Mouse (Mus musculus): ENCODE measurements at regions not wholly inside any gene's neighbourhood (a gene's known extent, or its start where the extent isn't known, plus 50 kb on each side); places are given as distances from the start of the nearest gene placed in this dataset.

DNA sequence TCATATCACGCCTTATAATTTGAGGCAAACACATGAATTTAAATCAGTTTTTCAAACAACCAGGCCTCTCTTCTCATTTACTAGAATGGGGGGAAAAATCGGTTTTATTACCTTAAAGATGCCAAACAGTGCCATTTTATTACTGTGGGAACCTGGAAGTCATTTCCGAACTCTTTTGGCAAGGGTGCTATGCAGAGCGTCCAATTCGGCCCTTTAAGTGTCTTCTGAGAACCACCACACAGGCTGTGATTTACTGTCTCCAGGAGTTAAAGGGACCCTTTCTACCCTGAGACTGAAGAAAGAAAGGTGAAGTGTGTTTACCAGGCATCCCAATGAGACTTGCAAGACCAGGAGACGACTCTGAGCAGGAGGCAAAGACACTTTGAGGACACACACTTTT, 359.4 kb upstream of the Adgrl2 start:
- Histone ChIP-seq H3K36me3 (ENCODE audit: control insufficient read depth, insufficient read depth, low read length) (no peaks in the 10 kb centered on the region), H3K4me3 (ENCODE audit: insufficient read depth, low read depth, low read length) (no peak overlapping the region), H3K27me3 (ENCODE audit: control insufficient read depth, insufficient read depth, low read length) (no peaks in the 10 kb centered on the region), H3K4me1 (ENCODE audit: control insufficient read depth, insufficient read depth, low read length) (no peaks in the 10 kb centered on the region), H3K27ac (replicated peaks; ENCODE audit: insufficient read depth, low read depth, low read length) (no peak overlapping the region), H3K9ac (ENCODE audit: low read depth, low read length) (no peak overlapping the region), H3K79me2 (ENCODE audit: control insufficient read depth, insufficient read depth, low read length) (no peaks in the 10 kb centered on the region)
- TF ChIP-seq CTCF (IDR thresholded peaks at IDR 0.05; ENCODE audit: low read depth, low read length): no peak
- no peak for TF ChIP-seq POLR2A (IDR thresholded peaks at IDR 0.05; ENCODE audit: extremely low read depth, insufficient read depth, low read length)
- WGBS: 71% methylated on average over 6 of the region's 6 CpGs
- no peak for DNase-seq (ENCODE audit: extremely low read depth, low read depth, low spot score)

DNA sequence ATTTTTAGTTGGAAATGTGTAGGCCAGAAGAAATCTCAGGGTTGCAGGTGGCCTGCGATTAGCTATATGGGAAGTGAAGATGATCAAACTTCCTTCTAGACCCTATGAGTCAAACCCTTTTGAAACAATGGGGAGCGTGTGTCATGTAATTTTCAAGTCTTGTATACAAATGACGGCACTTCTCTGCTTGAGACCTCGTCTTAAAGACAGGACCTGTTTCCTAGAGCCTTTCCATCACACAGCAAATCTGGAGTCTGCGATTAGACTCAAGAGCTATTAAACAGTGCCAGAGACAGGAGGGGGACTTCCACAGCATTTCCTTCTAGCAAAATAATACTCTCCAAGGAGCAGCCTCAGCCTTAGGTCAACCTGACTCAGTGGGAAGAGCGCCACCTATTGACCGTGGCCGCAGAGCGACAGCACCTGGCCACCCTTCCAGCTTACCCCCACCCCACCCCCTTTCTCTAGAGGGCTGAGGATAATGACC, 358.9 kb upstream of the Adgrl2 start:
- Histone ChIP-seq H3K9ac (ENCODE audit: low read depth, low read length) (no peak overlapping the region), H3K27me3 (ENCODE audit: control insufficient read depth, insufficient read depth, low read length) (no peaks in the 10 kb centered on the region), H3K4me3 (ENCODE audit: insufficient read depth, low read depth, low read length) (no peak overlapping the region), H3K27ac (replicated peaks; ENCODE audit: insufficient read depth, low read depth, low read length) (no peak overlapping the region), H3K4me1 (ENCODE audit: control insufficient read depth, insufficient read depth, low read length) (no peaks in the 10 kb centered on the region), H3K36me3 (ENCODE audit: control insufficient read depth, insufficient read depth, low read length) (no peaks in the 10 kb centered on the region), H3K79me2 (ENCODE audit: control insufficient read depth, insufficient read depth, low read length) (no peaks in the 10 kb centered on the region)
- TF ChIP-seq POLR2A (IDR thresholded peaks at IDR 0.05; ENCODE audit: extremely low read depth, insufficient read depth, low read length) (no peak), CTCF (IDR thresholded peaks at IDR 0.05; ENCODE audit: low read depth, low read length) (peak; percentile 95)
- 44% methylated on average over 9 of the region's 9 CpGs for WGBS
- peak; percentile 34 for DNase-seq (ENCODE audit: extremely low read depth, low read depth, low spot score)

DNA sequence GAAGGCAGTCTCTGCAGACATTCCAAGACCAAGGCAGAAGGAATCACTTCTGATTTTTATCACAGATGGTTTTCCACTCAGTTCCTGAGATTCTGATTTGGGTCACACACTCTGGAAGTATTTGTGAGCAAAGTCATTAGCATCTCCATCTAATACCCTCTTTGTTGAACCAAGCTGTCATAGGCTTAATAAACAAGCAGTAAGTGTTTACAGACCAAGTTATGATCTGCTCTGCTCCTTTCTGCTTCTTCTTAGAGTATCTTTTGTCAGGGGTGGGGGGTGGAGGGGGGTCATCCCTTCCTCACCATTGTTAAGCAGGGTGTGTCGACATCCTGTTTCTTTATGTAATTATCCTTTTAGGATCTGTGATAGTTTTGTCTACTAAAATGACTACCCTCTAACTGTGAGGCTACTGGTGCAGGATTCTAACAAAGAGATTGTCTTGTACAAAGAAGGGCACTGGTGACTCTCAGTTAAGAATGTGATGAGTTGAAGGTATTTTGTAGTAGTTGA, 358.2 kb upstream of the Adgrl2 start:
- no peak overlapping the region for H3K27ac ChIP-seq (replicated peaks; ENCODE audit: insufficient read depth, low read depth, low read length)
- DNase-seq (ENCODE audit: extremely low read depth, low read depth, low spot score): no peak
- H3K36me3 ChIP-seq (ENCODE audit: control insufficient read depth, insufficient read depth, low read length): no peaks in the 10 kb centered on the region
- H3K4me3 ChIP-seq (ENCODE audit: insufficient read depth, low read depth, low read length): no peak overlapping the region
- no peak for TF ChIP-seq POLR2A (IDR thresholded peaks at IDR 0.05; ENCODE audit: extremely low read depth, insufficient read depth, low read length)
- TF ChIP-seq CTCF (IDR thresholded peaks at IDR 0.05; ENCODE audit: low read depth, low read length): no peak
- no peaks in the 10 kb centered on the region for H3K4me1 ChIP-seq (ENCODE audit: control insufficient read depth, insufficient read depth, low read length)
- no peaks in the 10 kb centered on the region for H3K79me2 ChIP-seq (ENCODE audit: control insufficient read depth, insufficient read depth, low read length)
- no peak overlapping the region for H3K9ac ChIP-seq (ENCODE audit: low read depth, low read length)
- 78% methylated on average over 1 of the region's 1 CpGs for WGBS
- no peaks in the 10 kb centered on the region for H3K27me3 ChIP-seq (ENCODE audit: control insufficient read depth, insufficient read depth, low read length)

DNA sequence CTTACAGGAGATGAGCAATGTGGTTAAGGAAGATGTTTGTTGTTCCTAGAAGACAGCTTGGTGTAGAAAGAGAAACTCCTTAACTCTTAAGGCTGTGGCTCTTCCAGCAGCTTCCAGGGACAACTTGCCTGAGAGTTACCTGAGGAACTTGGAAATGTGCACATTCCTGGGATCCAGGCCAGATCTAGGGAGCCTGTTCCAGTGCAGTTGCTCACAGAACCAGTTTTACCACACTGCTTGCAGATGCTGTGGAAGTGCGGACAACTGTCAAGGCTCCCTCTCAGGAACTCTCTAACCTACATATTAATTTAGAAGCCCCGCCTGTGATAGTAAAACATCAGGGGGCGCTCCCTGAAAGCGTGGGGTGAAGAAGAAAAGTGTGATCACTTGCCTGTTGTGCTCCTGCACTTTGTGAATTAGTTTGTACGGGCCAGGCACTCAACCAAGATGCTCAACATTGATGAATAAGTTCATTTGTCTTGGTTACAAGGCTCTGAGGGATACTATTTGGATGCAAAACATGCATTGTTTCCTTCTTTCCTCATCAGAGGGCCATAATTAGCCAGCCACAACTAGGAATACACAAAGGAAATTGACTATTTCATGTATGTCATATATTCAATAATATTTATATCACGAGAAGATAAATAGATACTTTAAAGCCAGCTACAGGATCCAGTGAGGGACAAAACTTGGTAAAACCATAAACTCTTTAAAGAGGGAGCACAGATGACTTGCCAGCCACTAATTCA, 357.1 kb upstream of the Adgrl2 start:
- Histone ChIP-seq H3K4me3 (ENCODE audit: insufficient read depth, low read depth, low read length) (no peak overlapping the region), H3K4me1 (ENCODE audit: control insufficient read depth, insufficient read depth, low read length) (no peaks in the 10 kb centered on the region), H3K79me2 (ENCODE audit: control insufficient read depth, insufficient read depth, low read length) (no peaks in the 10 kb centered on the region), H3K27me3 (ENCODE audit: control insufficient read depth, insufficient read depth, low read length) (no peaks in the 10 kb centered on the region), H3K36me3 (ENCODE audit: control insufficient read depth, insufficient read depth, low read length) (no peaks in the 10 kb centered on the region), H3K27ac (replicated peaks; ENCODE audit: insufficient read depth, low read depth, low read length) (no peak overlapping the region), H3K9ac (ENCODE audit: low read depth, low read length) (no peak overlapping the region)
- TF ChIP-seq CTCF (IDR thresholded peaks at IDR 0.05; ENCODE audit: low read depth, low read length): no peak
- no peak for TF ChIP-seq POLR2A (IDR thresholded peaks at IDR 0.05; ENCODE audit: extremely low read depth, insufficient read depth, low read length)
- no peak for DNase-seq (ENCODE audit: extremely low read depth, low read depth, low spot score)
- 79% methylated on average over 6 of the region's 6 CpGs for WGBS

DNA sequence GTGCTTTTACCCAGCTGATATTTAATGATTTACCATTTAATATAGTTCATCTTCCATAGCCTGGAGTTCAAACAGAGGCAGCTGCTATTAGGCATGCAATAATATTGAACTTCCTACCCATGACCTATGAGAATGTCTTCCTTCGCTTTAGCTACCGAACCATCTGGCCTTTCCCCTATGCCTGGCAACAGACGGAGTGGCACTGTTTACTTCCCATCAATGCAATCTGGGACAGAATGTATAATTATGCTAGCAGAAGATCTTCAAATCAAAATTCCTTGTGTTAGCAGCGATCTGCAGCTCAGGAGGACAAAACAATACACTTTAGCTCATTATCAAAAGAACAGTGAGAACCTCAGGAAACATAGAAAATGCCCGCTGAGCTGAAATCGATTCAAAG, 352.2 kb upstream of the Adgrl2 start:
- Histone ChIP-seq H3K79me2 (ENCODE audit: control insufficient read depth, insufficient read depth, low read length) (no peaks in the 10 kb centered on the region), H3K4me3 (ENCODE audit: insufficient read depth, low read depth, low read length) (no peak overlapping the region), H3K27me3 (ENCODE audit: control insufficient read depth, insufficient read depth, low read length) (no peaks in the 10 kb centered on the region), H3K9ac (ENCODE audit: low read depth, low read length) (no peak overlapping the region), H3K27ac (replicated peaks; ENCODE audit: insufficient read depth, low read depth, low read length) (no peak overlapping the region), H3K36me3 (ENCODE audit: control insufficient read depth, insufficient read depth, low read length) (no peaks in the 10 kb centered on the region), H3K4me1 (ENCODE audit: control insufficient read depth, insufficient read depth, low read length) (no peaks in the 10 kb centered on the region)
- TF ChIP-seq POLR2A (IDR thresholded peaks at IDR 0.05; ENCODE audit: extremely low read depth, insufficient read depth, low read length) (no peak), CTCF (IDR thresholded peaks at IDR 0.05; ENCODE audit: low read depth, low read length) (no peak)
- 80% methylated on average over 6 of the region's 6 CpGs for WGBS
- no peak for DNase-seq (ENCODE audit: extremely low read depth, low read depth, low spot score)

DNA sequence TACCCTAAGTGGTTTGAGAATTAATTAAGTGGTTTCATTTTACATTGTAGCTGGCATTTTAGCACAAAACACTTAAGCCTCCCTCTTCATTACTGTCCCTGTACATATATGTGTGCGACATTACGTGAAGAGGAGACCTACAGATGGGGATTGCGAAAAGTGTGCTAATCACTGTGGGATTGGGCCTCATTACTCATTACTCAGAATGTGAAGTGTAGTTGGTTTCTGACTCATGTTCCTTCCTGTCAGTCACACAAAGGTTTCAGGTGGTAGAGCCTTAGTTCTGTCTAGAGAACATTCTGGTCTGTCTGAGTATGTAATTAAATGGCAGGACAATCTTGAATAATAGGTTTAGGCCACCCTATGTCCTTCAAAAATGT, 349.0 kb upstream of the Adgrl2 start:
- H3K27me3 ChIP-seq (ENCODE audit: control insufficient read depth, insufficient read depth, low read length): no peaks in the 10 kb centered on the region
- no peak overlapping the region for H3K4me3 ChIP-seq (ENCODE audit: insufficient read depth, low read depth, low read length)
- no peak overlapping the region for H3K27ac ChIP-seq (replicated peaks; ENCODE audit: insufficient read depth, low read depth, low read length)
- H3K36me3 ChIP-seq (ENCODE audit: control insufficient read depth, insufficient read depth, low read length): no peaks in the 10 kb centered on the region
- no peaks in the 10 kb centered on the region for H3K4me1 ChIP-seq (ENCODE audit: control insufficient read depth, insufficient read depth, low read length)
- no peaks in the 10 kb centered on the region for H3K79me2 ChIP-seq (ENCODE audit: control insufficient read depth, insufficient read depth, low read length)
- H3K9ac ChIP-seq (ENCODE audit: low read depth, low read length): no peak overlapping the region
- DNase-seq (ENCODE audit: extremely low read depth, low read depth, low spot score): no peak
- TF ChIP-seq POLR2A (IDR thresholded peaks at IDR 0.05; ENCODE audit: extremely low read depth, insufficient read depth, low read length): no peak
- TF ChIP-seq CTCF (IDR thresholded peaks at IDR 0.05; ENCODE audit: low read depth, low read length): no peak
- WGBS: 95% methylated on average over 3 of the region's 3 CpGs
